Mouse (Mus musculus) fibroblast of lung, adult 2 months (primary cell): Measurements from ENCODE around the gene Hist2h2ac.
"Not testable (repeated sequence)": the region's sequence is repeated elsewhere in the genome, so short reads cannot be mapped to it uniquely, and the experiment has no call there.

Experiments
- DNase-seq: peaks from one replicate; pipeline ENCODE4 v3.0.0-alpha.2; 2011; ENCODE audit warnings: low read depth

The Hist2h2ac gene

DNA sequence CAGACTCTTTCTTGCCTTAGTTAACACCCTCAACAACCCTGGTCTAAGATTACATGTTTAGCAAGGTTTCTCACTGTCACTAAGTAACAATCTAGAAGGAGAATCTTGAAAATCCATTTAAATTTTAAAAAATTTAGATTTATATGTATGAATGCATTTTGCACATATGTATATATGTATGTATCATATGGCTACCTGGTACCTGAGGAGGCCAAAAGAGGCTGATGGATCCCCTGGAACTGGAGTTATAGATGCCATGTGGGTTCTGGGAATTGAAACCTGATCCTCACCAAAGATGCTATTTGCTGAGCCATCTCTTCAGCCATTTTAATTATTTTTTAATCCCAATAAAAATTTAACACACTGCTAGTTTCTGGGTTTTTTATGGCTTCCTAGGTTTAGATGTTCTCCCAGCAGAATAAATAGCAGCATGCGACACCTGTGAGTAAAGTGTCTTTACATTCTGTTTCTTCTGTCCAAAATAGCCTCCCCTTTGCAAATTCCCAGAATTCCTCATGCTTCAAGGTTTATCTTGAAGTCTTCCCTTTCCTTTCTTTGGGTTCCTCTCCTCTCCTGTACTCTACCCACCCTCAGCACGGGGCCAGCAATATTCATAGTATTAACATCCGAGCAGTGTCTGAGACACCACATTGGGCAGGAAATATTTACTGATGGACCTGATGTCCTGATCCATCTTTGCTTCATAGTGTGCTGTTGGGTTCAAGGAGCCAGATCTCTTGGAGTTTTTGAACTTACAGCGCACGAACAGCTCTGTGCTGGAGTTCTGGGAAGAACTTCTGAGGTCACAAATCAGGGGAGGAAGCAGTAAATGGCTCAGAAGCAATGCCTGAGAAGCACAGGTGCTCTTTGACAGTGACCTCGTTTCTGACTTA is 27.7 kb upstream of the Hist2h2ac start:
- DNase-seq: no peak

DNA sequence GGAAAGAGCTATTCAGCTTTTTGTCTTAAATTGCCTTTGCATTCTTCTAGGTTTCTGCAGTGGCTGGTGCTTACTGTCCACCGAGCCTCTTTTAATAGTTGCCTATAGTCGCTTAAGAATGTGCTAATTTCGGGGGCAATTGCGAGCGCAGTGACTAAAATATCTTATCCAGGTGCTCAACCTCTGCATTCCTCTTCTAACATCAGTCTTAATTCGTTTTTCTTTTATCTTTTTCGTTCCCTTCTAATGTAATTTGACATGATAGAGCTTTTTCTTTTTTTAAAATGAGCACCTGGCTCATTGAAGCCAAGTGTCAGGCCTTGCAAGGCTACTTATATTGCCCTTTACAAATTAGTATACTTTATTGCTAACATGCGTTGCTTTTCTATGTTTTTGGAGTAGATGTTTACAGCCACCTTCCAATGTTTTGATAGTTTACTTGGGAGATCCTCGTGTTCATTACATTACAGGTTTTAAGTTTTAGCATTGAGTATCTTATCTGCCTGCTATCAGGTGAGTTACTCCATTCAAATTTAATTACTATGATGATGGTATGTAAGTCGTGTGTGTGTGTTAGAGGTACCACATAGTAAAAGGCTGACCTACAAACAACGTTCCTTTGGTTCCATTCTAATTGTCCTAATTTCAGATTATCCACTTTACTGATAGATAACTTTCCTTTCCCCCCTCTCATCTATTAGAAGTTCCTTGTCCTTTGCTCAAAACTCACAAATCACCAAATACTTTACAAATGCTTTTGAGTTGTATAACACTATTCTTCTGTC is 26.9 kb upstream of the Hist2h2ac start:
- no peak for DNase-seq

DNA sequence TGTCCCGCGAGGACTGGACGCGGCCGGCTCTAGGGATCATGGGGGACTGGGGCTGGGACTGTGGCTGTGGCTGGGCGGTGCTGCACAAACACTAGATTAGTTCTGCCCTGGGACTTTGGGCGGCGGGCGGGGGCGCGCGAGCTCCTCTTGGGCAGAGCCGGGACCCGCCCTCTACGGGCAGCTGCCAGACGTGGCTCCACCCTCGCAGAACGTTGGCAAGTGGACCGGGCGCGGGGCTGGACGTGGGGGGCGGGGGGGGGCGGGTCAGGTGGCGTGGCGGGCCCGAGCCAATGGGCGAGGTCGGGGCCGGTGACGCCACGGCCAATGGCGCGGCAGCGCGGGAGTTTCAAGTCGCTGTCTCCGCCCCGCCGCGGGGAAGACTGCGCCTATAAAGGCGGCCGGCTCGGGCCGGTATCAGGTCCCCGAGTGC is 25.8 kb upstream of the Hist2h2ac start, which contains the start of gene Hist2h3c1:
Gene Hist2h3c1 (plus strand): TSS at position 259 of the 430 bp plus-strand sequence.
- not testable (repeated sequence) for DNase-seq

DNA sequence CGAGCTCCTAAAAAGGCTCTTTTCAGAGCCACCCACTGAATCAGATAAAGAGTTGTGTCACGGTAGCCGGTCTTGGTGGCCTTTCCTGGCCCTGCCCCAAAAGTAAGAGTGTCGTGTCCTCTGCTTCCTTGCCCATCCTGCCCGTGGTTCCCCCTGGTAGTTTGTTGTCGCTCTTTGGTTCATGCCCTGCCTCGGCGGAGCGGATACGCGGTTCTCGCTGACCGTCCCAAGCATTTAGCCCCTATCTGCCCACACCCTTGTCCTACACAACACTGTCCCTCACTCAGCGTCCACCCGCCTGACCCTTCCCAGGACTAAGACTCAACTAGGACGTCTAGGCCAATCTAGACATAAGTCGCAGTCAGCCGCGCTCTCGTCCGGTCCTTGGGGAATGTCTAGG is 25.3 kb upstream of the Hist2h2ac start:
- not testable (repeated sequence) for DNase-seq

DNA sequence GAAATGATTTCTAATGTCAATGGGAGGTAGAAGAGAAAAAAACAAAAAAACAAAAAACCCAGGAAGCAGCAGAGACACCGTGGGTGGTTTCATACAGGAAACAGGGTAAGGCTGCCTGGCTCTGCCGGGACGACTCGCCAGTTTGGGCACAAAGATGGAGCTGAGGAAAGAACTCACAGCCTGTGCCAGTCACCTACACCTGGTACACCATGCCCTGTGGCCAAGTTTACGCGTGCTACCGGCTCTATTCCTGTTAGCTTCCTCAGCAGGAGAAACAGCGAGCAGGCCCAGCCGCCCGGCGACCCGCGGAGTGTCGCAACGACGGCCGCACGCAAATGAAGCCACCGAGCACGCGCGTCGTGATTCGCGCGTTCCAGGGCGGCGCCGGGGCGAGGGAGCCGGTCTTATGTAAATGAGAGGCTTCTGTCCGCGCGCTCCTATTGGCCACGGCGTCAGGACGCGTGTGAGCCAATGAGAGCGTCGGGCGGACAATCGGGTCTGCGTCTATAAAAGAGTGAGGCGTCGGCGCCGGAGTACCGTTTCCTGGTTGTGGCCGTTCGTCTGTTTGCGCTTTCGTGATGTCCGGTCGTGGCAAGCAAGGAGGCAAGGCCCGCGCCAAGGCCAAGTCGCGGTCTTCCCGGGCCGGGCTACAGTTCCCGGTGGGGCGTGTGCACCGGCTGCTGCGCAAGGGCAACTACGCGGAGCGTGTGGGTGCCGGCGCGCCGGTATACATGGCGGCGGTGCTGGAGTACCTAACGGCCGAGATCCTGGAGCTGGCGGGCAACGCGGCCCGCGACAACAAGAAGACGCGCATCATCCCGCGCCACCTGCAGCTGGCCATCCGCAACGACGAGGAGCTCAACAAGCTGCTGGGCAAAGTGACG is 24.6 kb upstream of the Hist2h2ac start, which contains the start of gene Hist2h2aa1:
Gene Hist2h2aa1 (plus strand): TSS at position 495 of the 884 bp plus-strand sequence.
- DNase-seq: not testable (repeated sequence)

DNA sequence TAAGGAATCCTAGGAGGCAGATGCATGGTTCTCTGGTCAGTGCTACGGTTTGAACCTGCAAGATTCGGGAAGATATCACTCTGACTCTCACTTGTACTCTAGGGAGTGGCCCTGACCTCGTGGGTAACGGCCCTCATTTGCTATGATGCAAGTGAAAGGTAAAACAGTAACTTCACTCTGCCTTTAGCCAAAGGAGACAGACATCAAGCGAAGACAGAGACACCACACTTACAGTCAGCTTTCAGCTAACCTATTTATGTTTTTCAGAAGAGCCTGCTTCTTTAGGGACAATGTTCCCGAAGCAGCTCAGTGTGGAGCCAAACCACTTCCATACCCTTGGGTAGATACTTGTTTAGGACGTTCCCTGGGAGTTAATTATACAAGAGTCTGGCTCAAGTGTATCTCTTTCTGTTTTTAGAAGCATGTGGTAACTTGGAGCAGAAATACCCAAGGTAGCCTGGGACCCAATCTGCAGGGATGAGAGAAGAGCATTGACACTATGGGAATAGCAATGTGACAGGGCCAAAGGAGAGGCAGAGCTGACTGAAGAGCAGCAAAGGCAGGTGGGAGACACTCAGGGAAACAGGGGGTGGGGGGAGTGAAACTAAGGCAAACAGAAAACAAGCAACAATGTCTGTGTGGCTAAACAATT is 23.4 kb upstream of the Hist2h2ac start:
- DNase-seq: no peak

DNA sequence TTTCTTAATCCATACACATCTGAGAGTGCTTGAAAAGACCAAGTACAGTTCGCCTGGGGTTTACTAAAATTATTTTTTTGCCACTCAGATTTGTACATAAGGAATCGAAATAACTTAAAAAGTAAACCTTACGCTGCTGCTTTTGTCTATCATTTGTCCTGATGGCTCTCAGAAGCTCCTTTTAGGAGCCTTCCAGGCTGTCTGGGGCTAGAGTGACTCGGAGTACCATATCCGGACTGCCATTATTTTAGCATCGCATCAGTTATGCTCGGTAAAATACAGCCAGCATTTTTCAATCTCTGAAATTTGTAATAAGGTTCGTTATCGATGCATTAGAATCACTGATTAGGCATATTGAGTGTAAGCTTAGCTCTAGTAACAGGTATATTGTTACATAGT is 20.1 kb upstream of the Hist2h2ac start:
- no peak for DNase-seq

DNA sequence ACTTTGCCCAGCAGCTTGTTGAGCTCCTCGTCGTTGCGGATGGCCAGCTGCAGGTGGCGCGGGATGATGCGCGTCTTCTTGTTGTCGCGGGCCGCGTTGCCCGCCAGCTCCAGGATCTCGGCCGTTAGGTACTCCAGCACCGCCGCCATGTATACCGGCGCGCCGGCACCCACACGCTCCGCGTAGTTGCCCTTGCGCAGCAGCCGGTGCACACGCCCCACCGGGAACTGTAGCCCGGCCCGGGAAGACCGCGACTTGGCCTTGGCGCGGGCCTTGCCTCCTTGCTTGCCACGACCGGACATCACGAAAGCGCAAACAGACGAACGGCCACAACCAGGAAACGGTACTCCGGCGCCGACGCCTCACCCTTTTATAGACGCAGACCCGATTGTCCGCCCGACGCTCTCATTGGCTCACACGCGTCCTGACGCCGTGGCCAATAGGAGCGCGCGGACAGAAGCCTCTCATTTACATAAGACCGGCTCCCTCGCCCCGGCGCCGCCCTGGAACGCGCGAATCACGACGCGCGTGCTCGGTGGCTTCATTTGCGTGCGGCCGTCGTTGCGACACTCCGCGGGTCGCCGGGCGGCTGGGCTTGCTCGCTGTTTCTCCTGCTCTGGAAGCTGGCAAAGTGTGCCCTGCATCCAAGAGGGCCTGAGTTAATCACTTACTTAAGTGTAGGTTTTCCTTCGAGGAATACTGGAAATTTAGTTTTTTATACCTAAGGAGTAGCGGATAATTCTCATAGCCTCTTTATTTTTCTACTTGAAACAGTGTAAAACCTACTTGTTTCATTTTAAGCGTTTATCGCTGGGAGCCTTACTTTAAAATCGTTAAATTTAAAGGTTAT is 19.5 kb upstream of the Hist2h2ac start, which contains the start of gene Hist2h2aa2:
Gene Hist2h2aa2 (minus strand): TSS at position 328 of the 850 bp plus-strand sequence.
- peak; percentile 55 for DNase-seq

DNA sequence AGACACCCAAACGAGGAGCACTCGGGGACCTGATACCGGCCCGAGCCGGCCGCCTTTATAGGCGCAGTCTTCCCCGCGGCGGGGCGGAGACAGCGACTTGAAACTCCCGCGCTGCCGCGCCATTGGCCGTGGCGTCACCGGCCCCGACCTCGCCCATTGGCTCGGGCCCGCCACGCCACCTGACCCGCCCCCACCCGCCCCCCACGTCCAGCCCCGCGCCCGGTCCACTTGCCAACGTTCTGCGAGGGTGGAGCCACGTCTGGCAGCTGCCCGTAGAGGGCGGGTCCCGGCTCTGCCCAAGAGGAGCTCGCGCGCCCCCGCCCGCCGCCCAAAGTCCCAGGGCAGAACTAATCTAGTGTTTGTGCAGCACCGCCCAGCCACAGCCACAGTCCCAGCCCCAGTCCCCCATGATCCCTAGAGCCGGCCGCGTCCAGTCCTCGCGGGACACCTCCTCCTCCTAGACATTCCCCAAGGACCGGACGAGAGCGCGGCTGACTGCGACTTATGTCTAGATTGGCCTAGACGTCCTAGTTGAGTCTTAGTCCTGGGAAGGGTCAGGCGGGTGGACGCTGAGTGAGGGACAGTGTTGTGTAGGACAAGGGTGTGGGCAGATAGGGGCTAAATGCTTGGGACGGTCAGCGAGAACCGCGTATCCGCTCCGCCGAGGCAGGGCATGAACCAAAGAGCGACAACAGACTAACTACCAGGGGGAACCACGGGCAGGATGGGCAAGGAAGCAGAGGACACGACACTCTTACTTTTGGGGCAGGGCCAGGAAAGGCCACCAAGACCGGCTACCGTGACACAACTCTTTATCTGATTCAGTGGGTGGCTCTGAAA is 18.5 kb upstream of the Hist2h2ac start, which contains the start of gene Hist2h3c2:
Gene Hist2h3c2 (minus strand): TSS at position 174 of the 840 bp plus-strand sequence.
- DNase-seq: not testable (repeated sequence)

DNA sequence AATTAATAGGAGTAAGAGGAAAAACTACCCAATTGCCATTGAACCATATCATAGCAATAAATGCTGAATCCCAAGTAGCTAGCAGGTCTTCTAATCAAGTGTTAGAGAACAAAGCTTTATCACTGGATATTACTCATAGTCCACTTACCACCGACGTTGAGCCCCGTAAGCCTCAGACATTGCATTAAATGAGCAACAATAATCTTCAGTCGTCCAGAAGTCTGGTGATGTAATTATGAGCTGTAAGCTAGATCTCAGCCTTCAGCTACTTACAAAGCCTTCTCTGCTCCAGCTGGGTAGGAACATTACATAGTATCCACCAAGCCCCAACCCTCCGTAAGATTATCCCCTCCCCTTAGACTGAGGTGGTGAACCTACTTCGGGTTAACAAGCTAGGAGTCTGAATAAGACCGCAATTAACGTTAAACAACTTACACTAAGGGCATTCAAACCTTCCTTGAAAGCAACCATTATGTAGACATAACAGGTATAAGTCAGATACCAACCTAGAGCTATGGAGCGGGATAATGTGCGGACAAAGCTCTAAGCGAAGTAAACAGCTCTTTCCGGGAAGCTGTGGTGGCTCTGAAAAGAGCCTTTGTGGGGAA is 17.3 kb upstream of the Hist2h2ac start:
- no peak for DNase-seq

DNA sequence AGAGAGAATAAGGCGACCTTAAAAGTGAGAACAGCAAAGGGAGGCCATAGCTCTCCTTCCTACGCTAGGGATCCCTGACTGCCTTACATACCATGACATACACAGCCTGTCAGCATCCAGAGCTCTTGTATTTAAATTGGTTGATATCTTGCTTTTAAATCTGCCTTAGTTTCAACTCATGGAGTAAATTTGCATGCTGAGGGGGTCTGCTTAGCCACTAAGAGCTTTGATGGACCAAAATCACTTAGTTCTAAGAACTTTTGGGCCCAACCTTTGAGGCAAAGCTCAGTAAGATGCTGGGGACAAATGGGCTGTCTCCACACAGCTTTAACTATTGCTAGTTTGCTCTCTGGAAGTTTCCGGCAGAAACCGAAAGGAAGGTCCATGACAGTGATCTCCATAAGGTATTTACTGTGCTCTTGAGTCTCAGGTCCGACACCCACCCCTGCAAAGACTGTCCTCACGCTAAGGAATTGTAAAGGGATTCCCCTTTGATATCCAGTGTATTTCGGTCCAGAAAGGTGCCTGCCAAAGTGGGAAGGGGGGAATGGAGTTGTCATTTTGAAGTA is 16.7 kb upstream of the Hist2h2ac start:
- no peak for DNase-seq

DNA sequence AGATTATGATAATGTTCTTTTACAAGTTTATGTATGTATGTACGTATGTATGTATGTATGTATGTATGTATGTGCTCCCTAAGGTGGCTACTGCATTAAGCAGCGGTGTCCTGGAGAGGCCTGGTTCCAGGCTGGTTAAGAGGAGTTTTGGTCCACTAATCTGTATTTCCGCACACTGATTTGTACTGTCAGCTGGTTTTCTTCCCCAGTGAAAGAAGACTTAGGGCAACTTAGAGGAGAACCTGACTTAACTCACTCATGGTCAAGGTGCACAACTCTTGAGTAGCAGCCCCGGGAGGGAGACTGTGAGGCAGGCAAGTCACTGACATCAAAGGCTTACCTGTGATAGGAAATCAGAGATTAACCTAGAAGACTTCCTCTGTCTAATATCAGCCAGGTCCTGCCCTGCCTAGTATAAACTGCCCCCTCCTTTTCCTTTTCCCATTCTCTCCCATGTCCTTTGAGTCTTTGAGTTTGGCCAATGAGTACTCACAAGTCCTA is 16.2 kb upstream of the Hist2h2ac start:
- DNase-seq: no peak

DNA sequence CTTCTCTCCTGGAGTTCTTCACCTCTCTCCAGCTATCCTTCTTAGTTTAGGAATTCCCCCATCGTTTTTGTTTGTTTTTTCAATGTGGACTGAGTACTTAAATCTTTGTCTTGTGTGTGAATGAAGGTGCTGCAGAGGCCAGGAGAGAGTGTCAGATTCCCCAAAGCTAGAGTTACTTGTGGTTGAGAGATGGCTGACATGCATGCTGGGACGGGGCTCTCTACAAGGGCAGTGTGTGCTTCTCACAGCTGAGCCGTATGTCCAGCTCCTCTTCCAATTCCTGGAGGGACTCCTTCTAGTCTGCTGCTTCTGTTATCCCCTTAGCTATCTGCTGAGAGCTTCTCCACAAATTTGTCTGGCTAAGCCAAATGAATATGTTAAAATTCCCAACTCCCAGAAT is 15.2 kb upstream of the Hist2h2ac start:
- DNase-seq: no peak

DNA sequence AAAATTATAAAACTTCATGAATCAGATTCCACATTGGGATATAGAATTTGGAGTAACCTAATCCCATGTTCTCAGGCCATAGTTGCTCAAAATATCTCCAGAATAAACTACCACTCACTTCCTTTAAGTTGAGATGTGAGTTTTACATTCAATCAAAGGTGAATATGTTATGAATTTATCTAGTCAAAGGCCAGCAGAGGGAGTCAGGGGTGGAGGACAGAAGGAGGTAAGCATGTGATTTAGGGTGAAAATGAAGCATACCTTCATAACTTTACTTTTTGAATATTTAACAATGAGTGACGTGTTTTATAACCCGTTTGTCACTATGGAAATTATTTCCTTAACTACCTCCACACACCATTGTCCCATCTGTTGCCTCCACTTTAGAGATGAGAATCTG is 14.2 kb upstream of the Hist2h2ac start:
- DNase-seq: no peak

DNA sequence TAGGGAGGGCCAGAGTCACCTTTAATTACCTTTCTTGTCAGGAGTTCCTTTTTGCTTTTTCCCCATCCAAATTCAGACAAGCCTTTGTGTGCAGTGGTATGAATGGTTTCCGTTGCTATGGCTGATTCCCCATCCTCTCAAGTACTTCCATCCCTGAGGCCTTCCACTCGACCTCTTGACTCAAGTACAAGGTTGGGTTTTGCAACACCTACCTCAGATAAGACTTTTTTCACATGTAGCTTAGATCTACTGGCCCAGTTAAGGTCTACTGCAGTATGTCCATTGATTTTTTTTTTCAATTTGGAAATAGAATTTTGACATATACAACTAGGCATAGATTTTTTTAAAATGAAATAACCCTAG is 11.1 kb upstream of the Hist2h2ac start:
- no peak for DNase-seq

DNA sequence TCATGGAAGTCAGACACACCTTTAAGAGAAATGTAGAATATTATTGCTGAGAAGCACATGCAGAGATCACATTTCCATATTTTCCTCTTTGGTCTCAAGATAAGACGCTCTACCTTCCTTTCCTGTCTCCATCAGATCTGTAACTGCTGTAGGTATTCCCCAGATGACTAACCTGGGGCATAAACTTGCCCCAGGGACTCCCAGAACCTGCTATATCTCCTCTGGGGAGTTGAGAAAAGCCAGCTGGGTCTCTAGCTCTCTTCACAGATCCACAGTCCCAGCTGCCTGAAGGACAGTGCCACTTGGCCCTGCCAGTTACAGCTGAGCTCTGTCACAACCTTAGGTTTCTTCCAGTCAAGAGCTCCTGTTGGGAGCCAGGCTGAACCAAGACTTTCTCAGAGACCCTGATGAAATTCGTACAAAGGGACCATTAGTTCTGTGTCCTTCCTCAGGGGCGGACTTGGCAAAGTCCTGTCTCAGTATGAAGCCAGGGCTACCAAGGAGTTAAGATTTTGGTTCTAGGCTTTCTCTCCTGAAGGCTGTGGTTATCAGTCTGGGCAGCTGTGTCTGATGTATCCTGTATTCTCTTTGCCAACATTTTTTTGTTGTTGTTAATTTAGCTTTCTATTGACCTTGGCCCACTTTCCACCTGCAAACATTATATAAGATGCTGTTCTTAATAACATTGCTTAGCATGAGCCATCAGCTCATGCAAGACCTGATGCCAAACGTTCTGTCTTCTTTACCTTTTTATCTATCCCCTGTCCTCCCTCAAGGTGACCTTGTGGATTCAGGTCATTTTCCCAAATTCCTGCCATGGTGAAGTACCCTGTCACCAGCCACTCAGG is 10.5 kb upstream of the Hist2h2ac start:
- no peak for DNase-seq

DNA sequence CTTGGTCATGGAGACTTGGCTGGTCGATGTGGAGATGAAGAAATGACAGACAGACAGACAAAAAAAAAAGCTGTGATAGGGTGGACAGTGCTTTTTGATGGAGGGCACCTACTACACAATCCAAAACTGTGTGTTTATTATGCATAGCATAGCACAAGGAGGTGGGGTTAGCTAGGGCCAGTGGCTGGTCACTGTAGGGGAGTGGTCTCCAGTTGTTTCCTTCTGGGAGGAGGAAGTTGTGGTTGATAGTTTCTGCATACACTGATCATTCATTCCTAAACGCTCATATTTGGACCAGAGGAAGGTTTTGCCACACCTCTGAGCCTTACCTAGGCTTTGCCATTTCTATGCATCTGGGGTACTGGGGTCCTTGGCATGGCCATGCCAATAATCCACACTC is 9.7 kb upstream of the Hist2h2ac start:
- no peak for DNase-seq
